Mouse (Mus musculus): ENCODE measurements at regions not wholly inside any gene's neighbourhood (a gene's known extent, or its start where the extent isn't known, plus 50 kb on each side); places are given as distances from the start of the nearest gene placed in this dataset.

DNA sequence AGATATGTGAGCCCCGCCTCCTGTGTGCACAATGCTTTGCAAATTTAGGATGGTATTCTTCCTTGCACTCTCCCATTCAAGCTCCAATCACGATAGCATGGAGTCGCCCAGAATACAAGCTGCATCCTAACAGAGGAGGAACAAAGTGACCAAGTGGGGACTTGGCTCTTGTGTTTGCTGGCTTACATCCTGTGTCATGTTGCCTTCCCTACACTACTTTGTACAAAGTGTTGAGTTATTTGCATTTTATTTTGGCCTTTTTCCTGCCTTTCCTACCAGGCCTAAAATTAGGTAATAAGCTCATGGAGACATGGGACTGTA lies 83.5 kb upstream of the Dlx2 start:
- no peak for TF ChIP-seq CTCF (IDR thresholded peaks at IDR 0.05; ENCODE audit: extremely low read depth, insufficient read depth, insufficient read length, insufficient replicate concordance)
- no peak for TF ChIP-seq POLR2A (IDR thresholded peaks at IDR 0.05; ENCODE audit: low read depth, low read length)

Measured in spleen, adult 2 months (tissue).